Mouse (Mus musculus) liver, postnatal 0 days (tissue): ENCODE results near the gene Olfr718-ps1. TPM values are rescaled to one million over a fixed set of nuclear protein-coding genes. Genes with fewer than 3 reads are reported as not detected.

Experiments
- ATAC-seq: fragments of 200-750 bp; cut with Nextera tagmentation; 2 replicates; pipeline ENCODE4 v1.8.0; 2017; ENCODE audit warnings: mild to moderate bottlenecking, moderate library complexity
- DNase-seq: peaks from one replicate; pipeline ENCODE4 v3.0.0-alpha.2; 2016
- H3K27ac ChIP-seq: fragments of 300-500 bp; sonication (generic); 2 replicates; pipeline ENCODE4 v1.5.1; 2014; ENCODE audit warnings: antibody characterized with exemption, moderate library complexity, mild to moderate bottlenecking, low read depth
- H3K27me3 ChIP-seq: fragments of 300-500 bp; sonication (generic); 2 replicates; pipeline ENCODE4 v1.6.1; 2014; ENCODE audit warnings: low read length, control low read depth, mixed read lengths; ENCODE audit not compliant: insufficient read depth
- H3K36me3 ChIP-seq: fragments of 300-500 bp; sonication (generic); replicated peaks from 2 replicates; pipeline ENCODE4 v1.6.1; 2014; ENCODE audit warnings: mild to moderate bottlenecking, control low read depth, low read length, moderate library complexity, mixed read lengths; ENCODE audit not compliant: insufficient read depth
- H3K4me1 ChIP-seq: fragments of 300-500 bp; sonication (generic); 2 replicates; pipeline ENCODE4 v1.6.1; 2014; ENCODE audit warnings: antibody characterized with exemption, mild to moderate bottlenecking, control low read depth; ENCODE audit not compliant: insufficient read depth
- H3K4me2 ChIP-seq: fragments of 300-500 bp; sonication (generic); 2 replicates; pipeline ENCODE4 v1.6.1; 2014; ENCODE audit warnings: low read depth, mild to moderate bottlenecking, low read length, moderate library complexity, mixed read lengths
- H3K4me3 ChIP-seq: fragments of 300-500 bp; sonication (generic); 2 replicates; pipeline ENCODE4 v1.5.1; 2014; ENCODE audit warnings: low read depth, low read length
- H3K9ac ChIP-seq: fragments of 300-500 bp; sonication (generic); replicated peaks from 2 replicates; pipeline ENCODE4 v1.6.1; 2014; ENCODE audit warnings: mild to moderate bottlenecking, moderate library complexity
- H3K9me3 ChIP-seq: fragments of 300-500 bp; sonication (generic); 2 replicates; pipeline ENCODE4 v1.6.1; 2016; ENCODE audit warnings: mild to moderate bottlenecking, control low read depth, low read length, mixed read lengths
- CTCF ChIP-seq: sonication (generic); IDR thresholded peaks from 2 replicates; pipeline ENCODE4 v1.5.1; 2016; ENCODE audit warnings: antibody characterized with exemption, low read depth
- EP300 ChIP-seq: IDR thresholded peaks from 2 replicates; pipeline ENCODE4 v1.6.1; 2016; ENCODE audit warnings: antibody characterized with exemption, low read depth, mild to moderate bottlenecking
- WGBS: fragments of 180-500 bp; shearing (Covaris S2); extraction: QIAGEN DNeasy Blood & Tissue Kit; methylation state at CpG from one replicate; pipeline ENCODE4 v1.1.7; 2014; ENCODE audit not compliant: insufficient replicate concordance; 5-methylcytosine and 5-hydroxymethylcytosine counted together
- polyA plus RNA-seq: library from polyadenylated mRNA; unstranded; fragments of >200 nt; fragmentation: Nextera tagmentation; extraction: Ambion mirVana; gene quantifications from 2 replicates; pipeline ENCODE4 v1.2.1, GENCODE M21; 2015

Gene Olfr718-ps1
- polyA plus RNA-seq, 1 experiment from 2014 or later = 0.11 TPM

- H3K4me1 ChIP-seq = no peaks in the 10 kb centered on the region
- DNase-seq (no peak), ATAC-seq (no peak)
- no peak overlapping the region for H3K27ac ChIP-seq
- H3K9me3 ChIP-seq = no peaks in the 10 kb centered on the region
- H3K36me3 ChIP-seq = no peaks in the 10 kb centered on the region
- no peak for TF ChIP-seq CTCF
- TF ChIP-seq EP300 = no peak
- WGBS = 82% methylated on average over 4 of the region's 4 CpGs
- no peaks in the 10 kb centered on the region for H3K27me3 ChIP-seq
- H3K4me3 ChIP-seq = no peak overlapping the region
- no peak overlapping the region for H3K4me2 ChIP-seq
- no peak overlapping the region for H3K9ac ChIP-seq
Observed at GRCm38 (mm10) chr5:143124805-143125378, 22.5 kb downstream of the Olfr718-ps1 start.

GRCm38 (mm10) chr5:143122673-143123072, 24.7 kb downstream of the Olfr718-ps1 start:
- 55% methylated on average over 1 of the region's 1 CpGs for WGBS
- TF ChIP-seq CTCF (no peak), EP300 (no peak)
- Histone ChIP-seq H3K27ac (no peak overlapping the region), H3K9ac (no peak overlapping the region), H3K4me2 (no peak overlapping the region), H3K9me3 (no peaks in the 10 kb centered on the region), H3K27me3 (no peaks in the 10 kb centered on the region), H3K4me3 (no peak overlapping the region), H3K36me3 (no peaks in the 10 kb centered on the region), H3K4me1 (no peaks in the 10 kb centered on the region)
- ATAC-seq (no peak), DNase-seq (no peak)

DNA sequence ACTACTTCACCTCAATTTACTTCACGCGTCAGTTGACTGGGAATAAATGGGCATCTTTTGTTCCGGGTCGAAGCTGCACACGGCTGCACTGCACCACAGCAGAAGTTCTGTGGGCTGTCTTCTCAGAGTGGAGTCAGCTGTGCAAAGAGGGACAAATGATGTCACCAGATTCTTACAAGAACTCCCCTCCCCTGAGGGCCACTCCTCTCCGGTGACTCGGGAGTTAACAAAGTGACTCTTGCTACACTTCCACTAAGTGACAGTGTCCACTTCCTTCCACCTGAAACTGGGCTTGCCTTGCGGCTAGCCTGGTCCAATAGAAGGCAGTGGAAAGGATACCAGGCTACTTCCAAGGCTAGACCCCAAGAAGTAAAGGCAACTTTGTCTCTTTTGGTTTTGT, 25.3 kb downstream of the Olfr718-ps1 start:
- no peak overlapping the region for H3K9ac ChIP-seq
- no peak for TF ChIP-seq CTCF
- TF ChIP-seq EP300 = no peak
- ATAC-seq (no peak), DNase-seq (no peak)
- H3K27ac ChIP-seq = no peak overlapping the region
- H3K4me1 ChIP-seq = no peaks in the 10 kb centered on the region
- H3K36me3 ChIP-seq = no peaks in the 10 kb centered on the region
- no peaks in the 10 kb centered on the region for H3K27me3 ChIP-seq
- no peak overlapping the region for H3K4me2 ChIP-seq
- no peak overlapping the region for H3K4me3 ChIP-seq
- WGBS = 60% methylated on average over 8 of the region's 8 CpGs
- no peaks in the 10 kb centered on the region for H3K9me3 ChIP-seq

DNA sequence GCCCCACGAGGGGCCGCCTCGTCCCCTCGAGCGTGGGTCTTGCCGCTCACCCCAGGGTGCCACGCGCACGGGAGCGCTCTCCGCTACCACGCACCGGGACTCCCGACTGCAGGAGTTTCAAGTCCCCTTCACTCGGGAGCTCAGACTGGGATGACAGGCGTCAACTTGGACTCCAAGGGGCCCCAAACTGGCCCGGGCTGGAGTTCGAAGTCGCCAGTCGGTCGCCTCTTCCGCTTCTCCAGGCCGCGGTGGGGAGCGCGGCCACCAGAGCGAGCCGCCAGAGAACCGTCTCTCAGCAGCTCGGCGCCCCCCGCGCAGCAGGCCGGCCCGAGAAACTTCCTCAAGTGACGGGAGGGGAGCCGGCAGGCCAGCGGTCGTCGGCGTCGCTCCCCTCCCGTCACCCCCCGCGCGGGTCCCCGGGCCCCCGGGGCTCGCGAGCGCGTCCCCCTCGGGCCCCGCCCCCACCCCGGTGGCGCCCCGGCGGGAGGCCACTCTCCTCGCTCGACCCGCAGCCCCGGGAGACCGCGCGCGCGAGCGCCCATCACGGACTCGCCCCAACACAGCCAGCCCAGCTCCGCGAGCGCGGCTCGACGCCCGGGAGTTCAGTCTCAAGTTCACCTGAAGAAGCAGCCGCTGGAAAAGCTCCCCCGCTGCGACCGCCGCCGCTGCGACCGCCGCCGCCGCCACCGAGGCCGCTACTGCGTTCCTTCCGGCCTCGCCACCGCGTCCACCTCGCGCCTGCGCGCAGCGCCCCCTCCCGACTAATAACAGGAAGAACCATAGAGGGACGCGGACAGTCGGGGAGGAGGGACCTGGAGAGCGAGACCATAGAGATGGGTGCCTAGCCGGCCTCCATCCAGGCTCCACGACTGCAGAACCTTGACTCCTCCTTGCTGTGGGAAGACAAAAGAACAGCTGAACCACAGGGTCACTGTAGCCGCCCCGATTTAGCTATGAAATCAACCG, 34.8 kb downstream of the Olfr718-ps1 start, which contains the start of gene Rnf216:
TSS of gene Rnf216 (minus strand) at position 714 of the 966 bp plus-strand sequence.
- H3K36me3 ChIP-seq = no peaks in the 10 kb centered on the region
- DNase-seq (peak; percentile 94), ATAC-seq (peak; percentile 97)
- peak within 1 kb of the TSS; percentile 96 for H3K9ac ChIP-seq
- no peaks in the 10 kb centered on the region for H3K9me3 ChIP-seq
- WGBS = 1% methylated on average over 84 of the region's 110 CpGs
- peak; percentile 91 for TF ChIP-seq CTCF
- TF ChIP-seq EP300 = no peak
- H3K4me2 ChIP-seq = peak within 1 kb of the TSS; percentile 93
- no peaks in the 10 kb centered on the region for H3K27me3 ChIP-seq
- peak within 1 kb of the TSS; percentile 97 for H3K27ac ChIP-seq
- peak within 1 kb of the TSS; percentile 97 for H3K4me3 ChIP-seq
- peaks cover 31% of the 10 kb centered on the region for H3K4me1 ChIP-seq

- Histone ChIP-seq H3K27me3 (no peaks in the 10 kb centered on the region), H3K9me3 (no peaks in the 10 kb centered on the region), H3K36me3 (0 out of 2 replicates have a peak, but pooled peaks cover 3% of the 10 kb centered on the region), H3K27ac (no peak overlapping the region), H3K4me2 (no peak overlapping the region), H3K4me1 (peaks cover 31% of the 10 kb centered on the region), H3K9ac (no peak overlapping the region), H3K4me3 (no peak overlapping the region)
- TF ChIP-seq EP300 = 0 out of 2 replicates have a peak, but pooled peaks have one; percentile 10
- TF ChIP-seq CTCF = no peak
- 45% methylated on average over 3 of the region's 3 CpGs for WGBS
- DNase-seq (no peak), ATAC-seq (peak; percentile 41)
Observed at GRCm38 (mm10) chr5:143106842-143107241, 40.5 kb downstream of the Olfr718-ps1 start.

DNA sequence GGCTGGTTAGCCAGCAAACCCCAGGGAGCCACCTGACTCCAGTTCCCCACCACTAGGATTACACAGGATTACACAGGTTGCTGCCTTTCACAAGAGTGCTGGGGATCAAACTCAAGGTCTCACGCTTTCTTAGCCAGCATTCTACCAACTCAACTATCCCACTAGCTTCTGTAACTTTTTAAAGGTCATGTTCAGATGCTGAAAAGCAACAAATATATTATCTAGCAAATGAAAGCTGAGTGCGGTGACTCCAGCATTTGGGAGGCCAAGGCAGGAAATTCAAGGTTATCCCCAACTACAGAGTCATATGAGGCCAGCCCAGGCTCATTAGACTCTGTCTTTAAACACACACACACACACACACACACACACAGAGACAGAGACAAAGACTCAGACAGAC, 44.1 kb downstream of the Olfr718-ps1 start:
- H3K9ac ChIP-seq = no peak overlapping the region
- TF ChIP-seq EP300 (no peak), CTCF (no peak)
- 85% methylated on average over 2 of the region's 2 CpGs for WGBS
- H3K27me3 ChIP-seq = no peaks in the 10 kb centered on the region
- H3K36me3 ChIP-seq = peaks cover 4% of the 10 kb centered on the region; the same call in 1 of the 2 replicates
- ATAC-seq (no peak), DNase-seq (no peak)
- no peak overlapping the region for H3K4me3 ChIP-seq
- no peaks in the 10 kb centered on the region for H3K9me3 ChIP-seq
- H3K27ac ChIP-seq = no peak overlapping the region
- H3K4me1 ChIP-seq = peaks cover 12% of the 10 kb centered on the region
- no peak overlapping the region for H3K4me2 ChIP-seq
